Mouse (Mus musculus) spleen, postnatal 4 days (tissue): ENCODE results near the gene Fmo9.

ENCODE experiments used
- DNase-seq, 2 experiments: peaks; one replicate each; pipeline ENCODE4 v3.0.0; 2022; ENCODE audit warnings: low spot score in 2 of 2

Gene Fmo9

DNA sequence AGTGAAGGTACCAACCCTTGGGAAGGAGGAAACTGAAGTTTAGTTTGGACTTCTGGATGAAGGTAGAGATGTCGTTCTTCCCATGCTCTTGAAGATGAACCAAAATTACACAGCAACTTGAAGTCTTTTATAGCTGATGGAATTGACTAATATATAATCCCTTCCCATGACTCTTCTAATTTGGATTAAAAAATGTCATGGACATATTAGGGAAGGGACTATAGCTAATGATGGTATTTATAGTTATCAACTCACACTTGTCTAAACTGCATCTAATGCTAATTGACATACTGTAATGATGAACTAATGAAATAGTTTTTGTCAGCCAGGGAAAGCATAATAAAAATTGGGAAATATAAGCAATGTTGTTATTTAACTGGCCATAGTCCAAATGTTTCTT is at the start of gene Fmo9:
TSS of gene Fmo9 (minus strand) at position 101 of the 400 bp plus-strand sequence.
- no peak for DNase-seq

DNA sequence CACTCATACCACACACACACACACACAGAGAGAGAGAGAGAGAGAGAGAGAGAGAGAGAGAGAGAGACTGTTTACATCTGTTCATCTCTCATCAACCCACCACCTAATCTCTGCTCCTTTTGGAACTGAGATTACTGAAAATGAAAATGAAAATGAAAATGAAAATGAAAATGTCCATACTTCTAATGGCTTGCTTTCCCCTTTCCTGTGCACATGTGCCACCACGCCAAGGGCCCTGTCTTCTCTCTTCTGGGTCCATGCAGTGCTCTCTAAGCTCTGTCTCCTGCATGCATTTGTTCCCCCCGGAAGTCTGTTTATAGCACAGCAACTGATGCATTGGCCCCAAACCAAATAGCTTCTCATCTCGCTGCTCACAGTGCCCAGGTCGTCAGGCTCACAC is 49.2 kb upstream of the Fmo9 start:
- DNase-seq: no peak

DNA sequence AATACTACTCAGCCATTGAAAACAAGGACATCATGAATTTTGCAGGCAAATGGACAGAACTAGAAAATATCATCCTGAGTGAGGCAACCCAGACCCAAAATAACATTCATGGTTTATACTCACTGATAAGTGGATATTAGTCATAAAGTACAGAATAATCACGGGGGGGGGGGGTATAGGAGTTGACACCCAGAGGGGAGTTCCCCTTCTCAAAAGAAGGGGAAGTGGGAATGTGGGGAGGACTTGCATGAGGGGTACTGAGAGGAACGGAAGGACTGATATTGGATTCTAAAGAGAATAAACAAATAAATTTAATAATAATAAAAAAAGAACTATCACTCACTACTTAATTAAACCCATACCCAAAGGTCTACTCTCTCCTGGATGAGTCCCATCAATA is 48.6 kb upstream of the Fmo9 start:
- DNase-seq: no peak

DNA sequence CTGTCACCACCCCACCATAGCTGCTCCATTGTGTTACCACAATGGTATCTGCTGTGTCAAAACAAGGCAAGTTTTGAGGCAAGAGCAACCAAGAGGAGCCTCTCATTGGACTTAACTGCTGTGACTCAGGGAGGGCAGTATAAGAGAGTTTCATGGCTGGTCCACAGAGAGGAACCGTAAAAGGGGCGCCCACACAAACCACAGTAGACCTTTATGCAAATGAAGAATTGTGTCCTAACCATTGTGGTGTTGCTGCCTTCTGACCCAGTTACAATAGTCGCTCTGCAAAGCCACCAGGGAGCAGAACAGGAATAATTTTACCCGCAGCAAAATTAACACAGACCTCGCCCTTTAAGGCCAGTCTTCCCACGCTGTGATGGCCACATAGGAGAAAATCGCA is 29.2 kb upstream of the Fmo9 start:
- no peak for DNase-seq

DNA sequence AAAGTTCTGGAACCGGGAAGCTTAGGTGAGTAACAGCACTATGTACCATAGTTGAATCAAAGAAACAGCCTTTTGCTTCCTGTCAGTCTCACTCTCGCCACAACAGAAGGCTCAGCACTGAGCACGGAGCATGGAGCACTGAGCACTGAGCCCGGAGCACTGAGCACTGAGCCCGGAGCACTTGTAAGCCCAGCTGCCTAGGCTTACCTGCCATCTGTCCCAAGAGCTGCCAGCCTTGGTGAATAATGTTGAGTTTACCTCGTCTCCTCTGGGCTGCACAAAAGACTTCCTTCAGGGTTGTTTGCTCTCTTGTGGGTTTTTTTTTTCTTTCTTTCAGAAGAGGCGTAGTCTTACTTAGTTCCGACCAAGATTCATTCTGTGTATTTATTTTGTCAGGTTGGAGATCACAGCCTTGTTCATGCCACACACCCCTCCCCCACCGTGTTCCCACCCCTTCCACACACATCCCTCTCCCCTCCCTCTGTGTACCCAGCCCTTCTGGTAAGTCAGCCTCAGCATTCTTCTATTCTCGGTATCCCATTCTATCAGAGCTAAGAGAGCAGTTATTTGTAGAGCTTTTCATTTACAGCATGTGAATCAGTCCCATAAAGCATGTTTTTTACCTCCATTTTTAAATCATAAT is 20.7 kb upstream of the Fmo9 start:
- no peak for DNase-seq

DNA sequence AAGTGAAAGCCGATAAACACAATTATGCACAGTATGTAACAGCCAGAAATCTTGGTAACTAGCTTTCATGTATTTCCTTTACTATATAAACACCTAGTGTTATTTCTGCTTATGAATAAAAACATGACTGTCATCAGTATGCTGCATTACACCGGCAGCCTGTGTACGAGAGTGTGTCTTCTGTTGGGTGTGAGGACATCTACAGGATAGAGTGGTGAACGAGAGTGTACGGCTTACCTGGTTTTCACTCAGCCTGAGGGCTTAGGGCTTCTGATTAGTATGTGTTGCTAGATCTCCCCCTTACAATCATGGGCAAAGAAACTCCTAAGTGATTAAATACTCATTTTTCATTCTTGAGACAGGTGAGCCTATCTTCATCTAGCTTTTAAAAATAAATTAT is 12.4 kb downstream of the Fmo9 start:
- no peak for DNase-seq

DNA sequence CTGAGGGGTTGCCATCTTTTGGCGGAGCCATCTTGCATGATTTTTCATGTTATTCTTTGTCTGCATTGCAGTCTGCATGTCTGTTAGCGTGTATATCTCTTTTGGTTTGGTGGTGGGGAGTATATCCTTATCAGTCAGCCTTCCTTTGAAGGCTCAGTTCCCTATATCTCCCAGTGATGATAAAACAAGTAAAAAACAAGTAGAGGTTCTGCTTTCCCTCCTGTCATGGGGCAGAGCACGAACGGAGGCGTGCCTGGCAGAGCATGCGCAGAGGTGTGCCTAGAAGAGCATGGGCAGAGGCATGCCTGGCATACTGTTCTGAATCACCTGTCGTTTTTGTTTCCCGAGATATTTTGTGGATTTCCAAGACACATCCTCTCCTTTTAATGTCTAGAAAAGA is 20.8 kb downstream of the Fmo9 start:
- no peak for DNase-seq

DNA sequence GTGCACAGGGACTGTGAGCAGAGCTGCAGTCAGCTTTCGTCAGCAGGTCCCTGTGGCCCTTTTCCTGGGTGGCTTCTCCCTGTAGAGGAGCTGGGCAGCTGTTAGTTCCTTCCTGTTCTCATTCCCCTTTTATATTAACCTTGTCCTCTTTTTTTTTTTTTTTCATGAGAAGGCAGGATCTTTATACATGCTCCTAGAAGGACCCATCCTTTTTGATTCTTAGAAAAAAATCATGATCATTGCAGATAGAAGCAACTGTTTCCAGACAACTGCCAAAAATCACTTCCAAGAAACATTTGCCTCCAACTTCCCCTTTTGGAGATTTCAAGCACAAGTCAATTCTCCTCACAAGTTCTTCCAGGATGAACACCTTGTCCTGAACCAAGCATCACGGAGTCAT is 34.1 kb downstream of the Fmo9 start, which contains the start of gene Gm4847:
TSS of gene Gm4847 (minus strand) at position 101 of the 400 bp plus-strand sequence.
- no peak for DNase-seq
